Mouse (Mus musculus): ENCODE measurements around the gene Zkscan6. TPM values are rescaled to one million over a fixed set of nuclear protein-coding genes. Genes with fewer than 3 reads are reported as not detected.

The Zkscan6 gene
- polyA plus RNA-seq, 1 experiment from 2014 or later = 10.6 TPM

- no peak overlapping the region for H3K27ac ChIP-seq (ENCODE audit: low read depth, low read length)
- no peak overlapping the region for H3K4me2 ChIP-seq (replicated peaks; ENCODE audit: low read depth, low read length)
- no peak for ATAC-seq (ENCODE audit: low FRiP score)
- H3K4me1 ChIP-seq (replicated peaks; ENCODE audit: control insufficient read depth, insufficient read depth, low read length) = no peaks in the 10 kb centered on the region
- 77% methylated on average over 5 of the region's 5 CpGs for WGBS
- H3K9me3 ChIP-seq (ENCODE audit: control insufficient read depth, low read length) = no peaks in the 10 kb centered on the region
- no peak overlapping the region for H3K9ac ChIP-seq (ENCODE audit: low read depth, low read length)
- H3K27me3 ChIP-seq (ENCODE audit: control insufficient read depth, insufficient read depth, low read length) = no peaks in the 10 kb centered on the region
- no peak for DNase-seq (ENCODE audit: low spot score)
- H3K4me3 ChIP-seq (ENCODE audit: low read depth, low read length) = no peak overlapping the region
- no peaks in the 10 kb centered on the region for H3K36me3 ChIP-seq (ENCODE audit: control insufficient read depth, insufficient read depth, low read length)
These were observed 29.2 kb upstream of the Zkscan6 start for GRCm38 (mm10) chr11:65777810-65778209.

- WGBS = 91% methylated on average over 1 of the region's 1 CpGs
- no peak for ATAC-seq (ENCODE audit: low FRiP score)
- H3K36me3 ChIP-seq (ENCODE audit: control insufficient read depth, insufficient read depth, low read length) = no peaks in the 10 kb centered on the region
- no peak overlapping the region for H3K4me3 ChIP-seq (ENCODE audit: low read depth, low read length)
- no peak for DNase-seq (ENCODE audit: low spot score)
- H3K4me2 ChIP-seq (replicated peaks; ENCODE audit: low read depth, low read length) = no peak overlapping the region
- no peaks in the 10 kb centered on the region for H3K9me3 ChIP-seq (ENCODE audit: control insufficient read depth, low read length)
- no peak overlapping the region for H3K27ac ChIP-seq (ENCODE audit: low read depth, low read length)
- no peaks in the 10 kb centered on the region for H3K27me3 ChIP-seq (ENCODE audit: control insufficient read depth, insufficient read depth, low read length)
- no peaks in the 10 kb centered on the region for H3K4me1 ChIP-seq (replicated peaks; ENCODE audit: control insufficient read depth, insufficient read depth, low read length)
- no peak overlapping the region for H3K9ac ChIP-seq (ENCODE audit: low read depth, low read length)
These were observed 27.9 kb upstream of the Zkscan6 start for GRCm38 (mm10) chr11:65779066-65779465.

- H3K4me3 ChIP-seq (ENCODE audit: low read depth, low read length) = no peak overlapping the region
- no peaks in the 10 kb centered on the region for H3K4me1 ChIP-seq (replicated peaks; ENCODE audit: control insufficient read depth, insufficient read depth, low read length)
- no peaks in the 10 kb centered on the region for H3K36me3 ChIP-seq (ENCODE audit: control insufficient read depth, insufficient read depth, low read length)
- H3K9ac ChIP-seq (ENCODE audit: low read depth, low read length) = no peak overlapping the region
- H3K9me3 ChIP-seq (ENCODE audit: control insufficient read depth, low read length) = no peaks in the 10 kb centered on the region
- no peak overlapping the region for H3K4me2 ChIP-seq (replicated peaks; ENCODE audit: low read depth, low read length)
- no peak for ATAC-seq (ENCODE audit: low FRiP score)
- no peak for DNase-seq (ENCODE audit: low spot score)
- H3K27me3 ChIP-seq (ENCODE audit: control insufficient read depth, insufficient read depth, low read length) = no peaks in the 10 kb centered on the region
- no peak overlapping the region for H3K27ac ChIP-seq (ENCODE audit: low read depth, low read length)
- 96% methylated on average over 1 of the region's 1 CpGs for WGBS
These were observed 27.4 kb upstream of the Zkscan6 start for GRCm38 (mm10) chr11:65779578-65779977.

DNA sequence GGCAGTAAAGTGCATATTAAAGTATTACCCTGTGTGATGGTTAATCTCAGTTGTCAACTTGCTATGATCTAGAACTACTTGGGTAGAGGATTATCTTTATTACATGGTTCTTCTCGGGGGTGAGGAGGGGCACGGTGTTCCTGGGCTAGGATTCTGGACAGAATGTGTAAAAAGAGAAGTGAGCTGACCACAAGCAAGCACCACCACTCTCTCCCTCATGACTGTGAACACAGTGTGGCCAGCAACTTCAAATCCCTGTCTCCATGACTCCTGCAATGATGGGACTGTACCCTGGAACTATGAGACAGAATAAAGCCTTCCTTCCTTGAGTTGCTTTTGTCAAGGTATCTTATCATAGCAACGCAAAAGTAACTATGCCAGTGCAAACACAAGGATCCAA, 25.4 kb upstream of the Zkscan6 start:
- no peak overlapping the region for H3K4me2 ChIP-seq (replicated peaks; ENCODE audit: low read depth, low read length)
- DNase-seq (ENCODE audit: low spot score) (no peak), ATAC-seq (ENCODE audit: low FRiP score) (no peak)
- no peaks in the 10 kb centered on the region for H3K4me1 ChIP-seq (replicated peaks; ENCODE audit: control insufficient read depth, insufficient read depth, low read length)
- 88% methylated on average over 3 of the region's 3 CpGs for WGBS
- no peak overlapping the region for H3K9ac ChIP-seq (ENCODE audit: low read depth, low read length)
- H3K36me3 ChIP-seq (ENCODE audit: control insufficient read depth, insufficient read depth, low read length) = no peaks in the 10 kb centered on the region
- H3K9me3 ChIP-seq (ENCODE audit: control insufficient read depth, low read length) = no peaks in the 10 kb centered on the region
- H3K27ac ChIP-seq (ENCODE audit: low read depth, low read length) = no peak overlapping the region
- no peak overlapping the region for H3K4me3 ChIP-seq (ENCODE audit: low read depth, low read length)
- H3K27me3 ChIP-seq (ENCODE audit: control insufficient read depth, insufficient read depth, low read length) = no peaks in the 10 kb centered on the region

DNA sequence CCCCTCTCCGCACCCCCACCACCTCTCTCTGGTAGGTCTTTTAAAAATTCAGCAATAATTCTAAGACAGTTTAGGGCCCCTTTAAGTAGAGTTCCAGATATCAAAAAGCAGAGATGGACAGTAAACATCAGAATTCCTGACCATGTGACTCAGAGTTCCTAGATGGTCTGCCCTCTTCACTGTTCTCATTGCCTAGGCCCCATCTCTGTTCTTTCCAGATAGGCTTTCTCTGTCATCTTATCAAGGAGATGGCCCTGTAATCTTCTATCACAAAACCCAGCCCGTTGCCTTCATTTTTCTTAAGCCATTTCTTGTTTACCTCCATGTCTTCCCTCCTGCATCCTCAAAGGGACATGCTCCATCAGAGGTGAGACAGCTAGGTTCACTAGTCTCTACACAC, 20.8 kb upstream of the Zkscan6 start:
- no peaks in the 10 kb centered on the region for H3K27me3 ChIP-seq (ENCODE audit: control insufficient read depth, insufficient read depth, low read length)
- H3K4me2 ChIP-seq (replicated peaks; ENCODE audit: low read depth, low read length) = no peak overlapping the region
- ATAC-seq (ENCODE audit: low FRiP score) (no peak), DNase-seq (ENCODE audit: low spot score) (no peak)
- WGBS = 87% methylated on average over 2 of the region's 2 CpGs
- H3K4me1 ChIP-seq (replicated peaks; ENCODE audit: control insufficient read depth, insufficient read depth, low read length) = no peaks in the 10 kb centered on the region; the same call in 1 of the 2 replicates
- H3K36me3 ChIP-seq (ENCODE audit: control insufficient read depth, insufficient read depth, low read length) = no peaks in the 10 kb centered on the region
- no peaks in the 10 kb centered on the region for H3K9me3 ChIP-seq (ENCODE audit: control insufficient read depth, low read length)
- H3K4me3 ChIP-seq (ENCODE audit: low read depth, low read length) = no peak overlapping the region
- H3K9ac ChIP-seq (ENCODE audit: low read depth, low read length) = no peak overlapping the region
- no peak overlapping the region for H3K27ac ChIP-seq (ENCODE audit: low read depth, low read length)

DNA sequence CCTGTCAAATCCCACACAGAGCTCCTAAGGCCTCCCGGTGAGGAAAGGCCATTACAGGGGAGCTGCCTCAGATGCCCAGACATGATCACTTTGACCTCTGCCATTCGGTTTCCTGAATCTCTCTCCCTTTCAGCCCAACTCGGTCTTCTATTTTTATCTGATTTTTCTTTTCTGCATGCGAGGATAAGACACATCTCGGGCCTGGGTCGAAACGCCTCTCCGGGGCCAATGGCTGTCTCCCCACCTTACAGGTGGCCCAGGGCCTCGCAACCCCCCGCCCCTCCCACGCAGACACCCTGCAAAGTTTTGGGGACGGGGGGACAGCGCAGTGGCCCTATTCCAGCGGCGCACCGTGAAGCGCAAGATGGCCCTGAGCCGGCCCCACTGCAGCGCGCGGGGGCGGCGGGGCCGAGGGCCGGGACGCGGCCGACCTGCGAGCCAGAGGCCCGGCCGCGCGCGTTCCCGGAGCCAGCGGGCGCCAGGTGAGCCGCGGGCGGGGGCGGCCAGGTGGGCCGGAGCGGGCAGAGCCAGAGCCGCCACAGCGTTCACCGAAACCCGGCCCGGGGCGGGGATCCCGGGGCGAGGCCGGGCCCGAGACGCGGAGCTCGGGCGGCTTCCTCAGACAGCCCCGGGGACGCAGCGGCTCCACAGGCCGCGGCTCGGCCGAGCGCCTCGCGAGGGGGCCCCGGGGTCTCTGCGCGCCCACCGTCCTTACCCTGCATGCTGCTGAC, 19.4 kb upstream of the Zkscan6 start:
- ATAC-seq (ENCODE audit: low FRiP score) = peak; percentile 92
- DNase-seq (ENCODE audit: low spot score) = peak; percentile 51
- peak overlapping the region; percentile 68 for H3K4me2 ChIP-seq (replicated peaks; ENCODE audit: low read depth, low read length)
- H3K36me3 ChIP-seq (ENCODE audit: control insufficient read depth, insufficient read depth, low read length) = no peaks in the 10 kb centered on the region
- peak overlapping the region; percentile 94 for H3K4me3 ChIP-seq (ENCODE audit: low read depth, low read length)
- H3K4me1 ChIP-seq (replicated peaks; ENCODE audit: control insufficient read depth, insufficient read depth, low read length) = no peaks in the 10 kb centered on the region; the same call in 1 of the 2 replicates
- under 1% methylated on average over 37 of the region's 71 CpGs for WGBS
- no peaks in the 10 kb centered on the region for H3K9me3 ChIP-seq (ENCODE audit: control insufficient read depth, low read length)
- no peaks in the 10 kb centered on the region for H3K27me3 ChIP-seq (ENCODE audit: control insufficient read depth, insufficient read depth, low read length)
- peak overlapping the region; percentile 89 for H3K27ac ChIP-seq (ENCODE audit: low read depth, low read length)
- H3K9ac ChIP-seq (ENCODE audit: low read depth, low read length) = peak overlapping the region; percentile 98

DNA sequence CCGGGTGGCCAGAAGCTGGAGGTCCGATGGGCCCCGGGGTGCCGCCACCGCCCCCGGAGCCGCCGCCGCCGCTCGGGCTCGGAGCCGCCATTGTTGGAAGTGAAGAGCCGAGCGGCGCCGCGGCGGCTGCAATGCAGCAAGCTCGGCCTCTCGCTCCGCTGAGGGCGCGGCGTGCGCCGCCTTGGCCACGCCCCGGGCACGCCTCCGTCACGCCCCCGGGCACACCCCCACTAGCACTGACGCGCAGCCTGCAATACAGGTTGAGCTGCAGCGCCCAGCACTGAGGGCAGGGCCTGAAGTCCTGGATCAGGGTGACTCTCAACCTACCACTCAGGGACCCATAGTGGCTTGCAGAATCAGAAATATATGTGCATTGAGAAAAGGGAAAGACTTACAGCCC, 18.8 kb upstream of the Zkscan6 start, which contains the start of gene Map2k4:
TSS of gene Map2k4 (minus strand) at position 144 of the 400 bp plus-strand sequence.
- H3K9ac ChIP-seq (ENCODE audit: low read depth, low read length) = peak within 1 kb of the TSS; percentile 98
- under 1% methylated on average over 23 of the region's 36 CpGs for WGBS
- H3K9me3 ChIP-seq (ENCODE audit: control insufficient read depth, low read length) = no peaks in the 10 kb centered on the region
- H3K36me3 ChIP-seq (ENCODE audit: control insufficient read depth, insufficient read depth, low read length) = no peaks in the 10 kb centered on the region
- ATAC-seq (ENCODE audit: low FRiP score) = peak; percentile 99
- H3K4me1 ChIP-seq (replicated peaks; ENCODE audit: control insufficient read depth, insufficient read depth, low read length) = no peaks in the 10 kb centered on the region; the same call in 1 of the 2 replicates
- DNase-seq (ENCODE audit: low spot score) = peak; percentile 96
- peak within 1 kb of the TSS; percentile 68 for H3K4me2 ChIP-seq (replicated peaks; ENCODE audit: low read depth, low read length)
- peak within 1 kb of the TSS; percentile 89 for H3K27ac ChIP-seq (ENCODE audit: low read depth, low read length)
- H3K27me3 ChIP-seq (ENCODE audit: control insufficient read depth, insufficient read depth, low read length) = no peaks in the 10 kb centered on the region
- peak within 1 kb of the TSS; percentile 94 for H3K4me3 ChIP-seq (ENCODE audit: low read depth, low read length)

GRCm38 (mm10) chr11:65794428-65795219, 12.4 kb upstream of the Zkscan6 start:
- Histone ChIP-seq H3K4me1 (replicated peaks; ENCODE audit: control insufficient read depth, insufficient read depth, low read length) (no peaks in the 10 kb centered on the region), H3K4me3 (ENCODE audit: low read depth, low read length) (no peak overlapping the region), H3K27ac (ENCODE audit: low read depth, low read length) (no peak overlapping the region), H3K9ac (ENCODE audit: low read depth, low read length) (no peak overlapping the region), H3K9me3 (ENCODE audit: control insufficient read depth, low read length) (no peaks in the 10 kb centered on the region), H3K36me3 (ENCODE audit: control insufficient read depth, insufficient read depth, low read length) (no peaks in the 10 kb centered on the region), H3K27me3 (ENCODE audit: control insufficient read depth, insufficient read depth, low read length) (no peaks in the 10 kb centered on the region), H3K4me2 (replicated peaks; ENCODE audit: low read depth, low read length) (no peak overlapping the region)
- 75% methylated on average over 10 of the region's 10 CpGs for WGBS
- no peak for DNase-seq (ENCODE audit: low spot score)
- no peak for ATAC-seq (ENCODE audit: low FRiP score)

Data from hindbrain, embryonic 11.5 days (tissue).